Mouse (Mus musculus) ES-E14 (cell line): ENCODE results near the gene Dclk3.

ENCODE experiments used
- CHD2 ChIP-seq: IDR thresholded peaks from 2 replicates; pipeline ENCODE4 v1.6.1; 2014; ENCODE audit warnings: mild to moderate bottlenecking, low read depth, low read length, inconsistent platforms
- MAFK ChIP-seq: IDR thresholded peaks from 2 replicates; pipeline ENCODE4 v1.6.1; 2014; ENCODE audit warnings: mild to moderate bottlenecking, low read depth, low read length, inconsistent platforms; ENCODE audit not compliant: insufficient read depth

DNA sequence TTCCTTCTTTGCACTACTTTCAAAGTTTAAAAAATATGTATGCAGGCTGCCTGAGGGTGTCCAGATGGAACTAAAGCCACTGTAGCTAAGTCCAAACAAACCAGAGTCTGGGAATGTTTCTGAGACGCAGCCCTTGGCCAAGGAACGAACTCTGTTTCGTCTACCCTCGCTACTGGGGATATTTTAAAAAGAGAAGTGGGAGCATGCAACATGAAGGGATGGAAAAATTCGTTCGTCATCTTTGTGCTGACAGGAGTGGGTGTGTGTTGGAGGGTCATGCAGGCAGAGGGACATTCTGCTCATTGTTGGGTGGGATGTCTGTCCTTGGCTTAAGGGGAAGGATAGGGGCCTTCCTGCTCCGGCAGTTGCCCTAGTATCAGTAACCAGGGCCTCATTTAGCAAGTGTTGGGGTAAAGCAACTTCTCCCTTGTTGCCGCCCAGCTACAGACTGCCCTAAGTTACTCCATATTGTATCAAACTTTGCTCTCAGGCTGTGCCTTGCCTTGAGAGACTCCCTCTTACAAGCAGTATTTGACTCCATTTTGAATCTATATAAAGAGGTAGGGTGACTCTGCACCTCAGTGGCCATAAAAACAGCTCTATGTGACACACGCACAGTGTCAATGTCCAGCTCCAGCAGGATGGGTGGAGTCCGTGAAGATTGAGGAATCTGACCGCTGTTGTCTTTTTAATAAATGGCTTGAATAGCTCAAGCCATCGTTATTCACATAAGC, 34.4 kb upstream of the Dclk3 start:
- TF ChIP-seq CHD2 (no peak), MAFK (no peak)
